Mouse (Mus musculus) liver, embryonic 14.5 days (tissue): ENCODE results near the gene Whamm.

Source experiments
- CTCF ChIP-seq: IDR thresholded peaks from 2 replicates; pipeline ENCODE4 v1.5.1; 2016; ENCODE audit warnings: antibody characterized with exemption, low read depth, control low read depth
- EP300 ChIP-seq: IDR thresholded peaks from 2 replicates; pipeline ENCODE4 v1.6.1; 2016; ENCODE audit warnings: antibody characterized with exemption, low read depth

- no peak for TF ChIP-seq CTCF
- no peak for TF ChIP-seq EP300
Observed at GRCm38 (mm10) chr7:81563506-81564015, 7.5 kb upstream of the Whamm start.
